Mouse (Mus musculus) forebrain, embryonic 10.5 days (tissue): ENCODE data around the gene Ppp6r2. TPM values are rescaled to one million over a fixed set of nuclear protein-coding genes. Genes with fewer than 3 reads are reported as not detected.
A peak's percentile ranks its signal among the peaks of the same experiment; 100 is the strongest.

Experiments used
- DNase-seq: peaks from one replicate; pipeline ENCODE4 v3.0.0-alpha.2; 2017; ENCODE audit warnings: low spot score; ENCODE audit errors: extremely low spot score
- H3K27ac ChIP-seq: fragments of 300-500 bp; sonication (generic); 2 replicates; pipeline ENCODE4 v1.5.1; 2016; ENCODE audit warnings: mild to moderate bottlenecking
- H3K27me3 ChIP-seq: fragments of 300-500 bp; sonication (generic); 2 replicates; pipeline ENCODE4 v1.6.1; 2016; ENCODE audit warnings: mild to moderate bottlenecking; ENCODE audit not compliant: poor library complexity, severe bottlenecking
- H3K36me3 ChIP-seq: fragments of 300-500 bp; sonication (generic); replicated peaks from 2 replicates; pipeline ENCODE4 v1.6.1; 2016; ENCODE audit warnings: mild to moderate bottlenecking, moderate library complexity
- H3K4me1 ChIP-seq: fragments of 300-500 bp; sonication (generic); 2 replicates; pipeline ENCODE4 v1.6.1; 2016
- H3K4me3 ChIP-seq: fragments of 300-500 bp; sonication (generic); 2 replicates; pipeline ENCODE4 v1.5.1; 2016; ENCODE audit warnings: mild to moderate bottlenecking, moderate library complexity
- H3K9me3 ChIP-seq: fragments of 300-500 bp; sonication (generic); 2 replicates; pipeline ENCODE4 v1.6.1; 2016; ENCODE audit warnings: mild to moderate bottlenecking, moderate library complexity
- WGBS: fragments of 180-500 bp; shearing (Covaris S2); methylation state at CpG from one replicate; pipeline ENCODE4 v1.1.7; 2016; 5-methylcytosine and 5-hydroxymethylcytosine counted together
- polyA plus RNA-seq: library from polyadenylated mRNA; unstranded; fragments of >200 nt; fragmentation: Nextera tagmentation; extraction: Ambion mirVana; gene quantifications from 2 replicates; pipeline ENCODE4 v1.2.1, GENCODE M21; 2016

The Ppp6r2 gene
- 24.2 and 28.8 TPM in 2 replicates for polyA plus RNA-seq

- DNase-seq = peak; percentile 85
- H3K36me3 ChIP-seq = peaks cover 9% of the 10 kb centered on the region
- H3K27me3 ChIP-seq = no peaks in the 10 kb centered on the region
- WGBS = 4% methylated on average over 54 of the region's 73 CpGs
- H3K9me3 ChIP-seq = no peaks in the 10 kb centered on the region
- H3K4me3 ChIP-seq = peak within 1 kb of the TSS; percentile 94
- H3K4me1 ChIP-seq = peaks cover 29% of the 10 kb centered on the region
- H3K27ac ChIP-seq = peak within 1 kb of the TSS; percentile 98
Observed at GRCm38 (mm10) chr15:89210915-89211715, at the start of gene Ppp6r2. Ppp6r2 (plus strand) TSS chr15:89211553.

GRCm38 (mm10) chr15:89165478-89165877 lies 45.9 kb upstream of the Ppp6r2 start:
- Histone ChIP-seq H3K27ac (no peak overlapping the region), H3K36me3 (peaks cover 99% of the 10 kb centered on the region), H3K4me3 (no peak overlapping the region), H3K27me3 (no peaks in the 10 kb centered on the region), H3K4me1 (peaks cover 22% of the 10 kb centered on the region), H3K9me3 (no peaks in the 10 kb centered on the region)
- 92% methylated on average over 12 of the region's 12 CpGs for WGBS
- DNase-seq = no peak

DNA sequence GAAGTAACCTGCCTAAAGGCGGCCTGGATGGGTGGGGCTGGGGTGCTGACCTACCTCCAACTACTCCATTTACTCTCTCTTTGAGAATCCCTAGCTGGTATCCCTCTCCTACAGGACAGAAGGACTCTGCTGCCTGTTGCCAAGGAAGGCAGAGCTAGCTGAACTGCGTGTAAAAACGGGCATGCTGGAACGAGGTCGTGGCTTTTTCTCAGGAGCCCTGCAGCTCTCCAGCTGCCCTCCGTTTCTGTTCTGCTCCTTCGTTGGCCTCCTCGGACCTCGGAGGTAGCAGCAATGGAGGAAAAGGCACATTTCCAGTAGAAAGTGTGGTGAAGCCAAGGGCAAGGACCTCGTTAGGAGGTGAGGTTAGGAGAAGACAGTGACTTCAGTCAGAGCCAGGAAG lies 42.4 kb upstream of the Ppp6r2 start:
- Histone ChIP-seq H3K4me1 (peaks cover 56% of the 10 kb centered on the region), H3K27ac (peak overlapping the region; percentile 75), H3K27me3 (no peaks in the 10 kb centered on the region), H3K4me3 (peak overlapping the region; percentile 24; the same call in 1 of the 2 replicates), H3K36me3 (peaks cover 81% of the 10 kb centered on the region), H3K9me3 (no peaks in the 10 kb centered on the region)
- WGBS = 62% methylated on average over 10 of the region's 10 CpGs
- DNase-seq = no peak

GRCm38 (mm10) chr15:89169431-89169830 lies 41.9 kb upstream of the Ppp6r2 start:
- Histone ChIP-seq H3K27me3 (no peaks in the 10 kb centered on the region), H3K4me3 (peak overlapping the region; percentile 24; the same call in 1 of the 2 replicates), H3K27ac (peak overlapping the region; percentile 75), H3K36me3 (peaks cover 76% of the 10 kb centered on the region), H3K4me1 (peaks cover 62% of the 10 kb centered on the region), H3K9me3 (no peaks in the 10 kb centered on the region)
- DNase-seq = peak; percentile 75
- WGBS = 9% methylated on average over 10 of the region's 10 CpGs

DNA sequence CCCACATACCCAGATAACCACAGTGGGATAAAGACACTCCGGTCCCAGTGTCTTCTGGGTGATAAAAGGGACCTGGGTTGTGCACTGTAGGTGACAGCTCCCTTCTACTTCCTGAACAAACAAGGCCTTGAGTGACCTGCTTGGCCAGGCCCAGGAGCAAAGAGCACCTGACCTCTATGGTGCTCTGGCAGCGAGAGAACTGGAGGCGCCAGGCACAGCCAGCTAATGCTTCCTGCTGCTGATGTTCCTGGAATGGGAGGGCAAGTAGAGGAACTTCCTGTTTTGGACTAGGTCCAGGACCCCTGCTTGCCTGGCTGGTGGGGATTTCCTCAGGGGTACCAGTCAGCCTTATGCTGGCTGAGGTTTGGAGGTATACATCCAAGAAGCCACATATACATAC lies 41.3 kb upstream of the Ppp6r2 start:
- Histone ChIP-seq H3K9me3 (no peaks in the 10 kb centered on the region), H3K4me3 (no peak overlapping the region), H3K36me3 (peaks cover 70% of the 10 kb centered on the region), H3K4me1 (peaks cover 68% of the 10 kb centered on the region), H3K27me3 (no peaks in the 10 kb centered on the region), H3K27ac (peak overlapping the region; percentile 75)
- no peak for DNase-seq
- WGBS = 78% methylated on average over 3 of the region's 3 CpGs

DNA sequence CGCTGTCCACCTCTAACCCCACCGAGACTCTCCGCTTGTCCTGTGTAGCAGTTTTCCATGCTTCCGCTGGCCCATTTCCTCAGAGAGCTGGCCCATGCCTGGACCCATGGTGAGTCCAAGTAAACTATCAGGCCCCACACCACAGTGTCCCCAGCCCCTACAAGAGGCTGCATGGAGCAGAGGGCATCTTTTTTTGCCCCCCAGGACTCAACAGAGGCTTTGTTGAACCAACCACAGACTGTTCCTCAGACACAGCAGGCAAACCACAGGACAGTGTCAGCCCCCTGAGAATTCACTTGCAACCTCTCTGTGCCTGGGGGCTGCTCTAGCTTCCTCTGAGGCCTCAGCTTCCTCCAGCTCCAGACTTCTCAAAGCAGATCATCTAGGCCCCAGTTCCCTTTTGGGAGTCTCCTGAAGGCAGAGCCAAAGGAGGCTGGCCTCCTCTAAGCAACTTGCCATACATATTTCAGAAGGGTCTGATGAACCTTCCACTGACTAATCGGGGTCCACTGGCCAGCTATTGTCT lies 39.8 kb upstream of the Ppp6r2 start:
- Histone ChIP-seq H3K4me3 (no peak overlapping the region; the same call in 1 of the 2 replicates), H3K4me1 (peaks cover 83% of the 10 kb centered on the region), H3K9me3 (no peaks in the 10 kb centered on the region), H3K36me3 (peaks cover 59% of the 10 kb centered on the region), H3K27me3 (no peaks in the 10 kb centered on the region), H3K27ac (peak overlapping the region; percentile 85)
- 95% methylated on average over 5 of the region's 5 CpGs for WGBS
- no peak for DNase-seq

DNA sequence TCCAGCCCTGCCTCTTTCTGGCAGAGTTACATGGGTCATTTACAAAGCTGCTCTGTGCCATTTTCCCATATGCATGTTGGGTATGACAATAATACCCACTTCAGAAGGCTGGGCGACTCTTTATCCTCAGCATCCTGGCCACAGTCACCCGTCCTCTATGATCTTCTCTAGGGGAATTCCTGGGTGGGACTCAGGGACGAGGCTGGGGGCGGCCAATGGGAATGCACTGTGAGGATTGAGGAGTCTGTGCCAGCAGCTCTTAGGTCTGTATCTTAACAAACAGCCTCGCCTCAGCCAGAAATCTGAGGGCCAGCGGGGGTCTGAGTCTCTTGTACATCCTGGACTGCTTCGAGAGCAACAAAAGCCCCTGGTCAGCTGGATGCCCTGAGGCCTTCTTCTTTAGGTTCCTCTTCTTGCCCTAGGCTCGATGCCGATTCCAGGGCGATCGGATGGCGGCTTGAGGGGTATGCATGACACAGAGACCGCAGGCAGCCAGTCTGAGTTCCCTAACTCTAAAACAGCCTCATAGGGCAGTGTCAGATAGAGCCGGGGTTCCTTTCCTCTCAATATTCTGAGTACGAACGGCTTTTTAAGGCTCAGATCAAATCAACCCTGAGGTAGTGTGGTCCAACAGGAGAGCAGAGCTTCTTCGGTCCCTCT lies 38.9 kb upstream of the Ppp6r2 start:
- H3K27me3 ChIP-seq = no peaks in the 10 kb centered on the region
- H3K4me1 ChIP-seq = peaks cover 91% of the 10 kb centered on the region
- H3K4me3 ChIP-seq = peak overlapping the region; percentile 67
- no peaks in the 10 kb centered on the region for H3K9me3 ChIP-seq
- DNase-seq = no peak
- WGBS = 28% methylated on average over 17 of the region's 17 CpGs
- peaks cover 58% of the 10 kb centered on the region for H3K36me3 ChIP-seq
- H3K27ac ChIP-seq = peak overlapping the region; percentile 85

GRCm38 (mm10) chr15:89173024-89173905 lies 38.1 kb upstream of the Ppp6r2 start:
- H3K36me3 ChIP-seq = peaks cover 53% of the 10 kb centered on the region
- peaks cover 100% of the 10 kb centered on the region for H3K4me1 ChIP-seq
- no peaks in the 10 kb centered on the region for H3K9me3 ChIP-seq
- H3K27ac ChIP-seq = peak overlapping the region; percentile 85
- peak overlapping the region; percentile 67 for H3K4me3 ChIP-seq
- under 1% methylated on average over 65 of the region's 65 CpGs for WGBS
- DNase-seq = peak; percentile 60
- no peaks in the 10 kb centered on the region for H3K27me3 ChIP-seq

- H3K36me3 ChIP-seq = peaks cover 52% of the 10 kb centered on the region
- H3K9me3 ChIP-seq = no peaks in the 10 kb centered on the region
- peak; percentile 69 for DNase-seq
- no peaks in the 10 kb centered on the region for H3K27me3 ChIP-seq
- peak overlapping the region; percentile 67 for H3K4me3 ChIP-seq
- H3K27ac ChIP-seq = peak overlapping the region; percentile 85
- under 1% methylated on average over 15 of the region's 15 CpGs for WGBS
- peaks cover 100% of the 10 kb centered on the region for H3K4me1 ChIP-seq
Observed at GRCm38 (mm10) chr15:89173906-89174214, 37.5 kb upstream of the Ppp6r2 start.

GRCm38 (mm10) chr15:89174889-89175339 lies 36.4 kb upstream of the Ppp6r2 start:
- 67% methylated on average over 11 of the region's 11 CpGs for WGBS
- Histone ChIP-seq H3K27me3 (no peaks in the 10 kb centered on the region), H3K4me3 (peak overlapping the region; percentile 67; the same call in 1 of the 2 replicates), H3K4me1 (peaks cover 98% of the 10 kb centered on the region), H3K9me3 (no peaks in the 10 kb centered on the region), H3K27ac (no peak overlapping the region), H3K36me3 (peaks cover 42% of the 10 kb centered on the region)
- DNase-seq = no peak

DNA sequence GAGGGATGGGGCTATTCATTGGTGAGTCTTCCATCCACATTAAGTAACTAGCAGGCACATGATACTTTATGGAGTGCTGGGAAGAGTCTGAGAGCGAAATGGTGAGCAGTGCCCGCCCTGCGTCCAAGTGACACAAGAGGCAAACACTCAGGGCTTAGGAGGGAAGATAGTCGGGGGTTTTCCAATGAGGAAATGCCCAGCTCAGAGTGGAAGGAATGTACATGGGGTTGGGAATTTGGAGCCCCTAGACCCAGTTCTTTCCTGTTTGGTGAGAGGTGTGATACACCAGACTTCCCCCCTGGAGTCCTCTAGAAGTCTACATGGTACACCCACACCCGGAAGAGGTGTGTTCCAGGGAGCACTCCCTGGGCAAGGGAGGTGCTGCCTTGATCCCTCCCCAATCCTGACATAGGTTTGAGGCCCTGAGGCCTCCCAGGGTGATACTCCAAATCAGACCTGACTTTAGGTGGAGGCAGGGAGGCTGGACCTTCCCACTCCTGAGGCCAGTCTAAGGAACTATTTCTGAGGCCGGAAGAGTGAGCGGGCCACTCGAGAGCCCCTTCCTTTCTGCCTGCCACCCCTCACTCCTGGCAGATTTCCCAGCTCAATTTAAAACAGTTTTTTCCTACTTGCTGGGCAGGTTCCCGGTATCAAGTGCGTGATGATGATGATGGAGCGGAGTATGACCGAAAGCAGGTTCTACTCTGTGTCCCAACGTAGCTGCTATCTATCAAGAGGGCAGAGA lies 35.8 kb upstream of the Ppp6r2 start:
- Histone ChIP-seq H3K9me3 (no peaks in the 10 kb centered on the region), H3K4me1 (peaks cover 98% of the 10 kb centered on the region), H3K36me3 (peaks cover 35% of the 10 kb centered on the region), H3K27me3 (no peaks in the 10 kb centered on the region), H3K4me3 (no peak overlapping the region), H3K27ac (no peak overlapping the region)
- no peak for DNase-seq
- WGBS = 88% methylated on average over 13 of the region's 13 CpGs

- peak overlapping the region; percentile 83 for H3K4me3 ChIP-seq
- H3K27me3 ChIP-seq = no peaks in the 10 kb centered on the region
- 21% methylated on average over 5 of the region's 5 CpGs for whole genome bisulfite sequencing
- H3K36me3 ChIP-seq = peaks cover 22% of the 10 kb centered on the region
- H3K27ac ChIP-seq = peak overlapping the region; percentile 98
- DNase-seq = no peak
- H3K9me3 ChIP-seq = no peaks in the 10 kb centered on the region
- H3K4me1 ChIP-seq = peaks cover 98% of the 10 kb centered on the region
Observed at GRCm38 (mm10) chr15:89177121-89177520, 34.2 kb upstream of the Ppp6r2 start.
